Comparison of ENCODE assay signal across 16 mouse cellular contexts in genomic region chr4:133054530-133054929, GRCm38 (mm10). TPM values are rescaled to one million over a fixed set of nuclear protein-coding genes. Genes with fewer than 3 reads are reported as not detected.
A peak's percentile ranks its signal among the peaks of the same experiment; 100 is the strongest.
DNase-seq lines count a peak whose midpoint lies in the region; ATAC-seq and TF ChIP-seq lines count a peak whose summit lies in the region.
"Had no signal": no experiment of that assay in that cellular context is flagged by ENCODE, and none has a peak within 500 bp of the region (broad histone marks: within the 10 kb centered on the region; RNA-seq: fewer than 3 reads in every experiment).

No protein-coding gene starts in this region.

- no peak for DNase-seq in heart, postnatal 14 days
- DNase-seq in lung, embryonic 14.5 days, result no peak
- no peak for DNase-seq in lung, postnatal 36 days
- no peak for DNase-seq in thymus, adult 18-20 months
- no peak for DNase-seq in cerebellum, adult 11-12 months
- DNase-seq: B cell, adult 2 months; kidney, postnatal 4 days; layer of hippocampus, postnatal 36 days; lung, postnatal 14 days; midbrain, embryonic 14.5 days had no signal

- WGBS in heart, embryonic 13.5 days, result 74% methylated on average over 6 of the region's 6 CpGs
- WGBS in lung, embryonic 14.5 days, result 69% methylated on average over 6 of the region's 6 CpGs
- WGBS in embryonic facial prominence, embryonic 13.5 days, result 75% methylated on average over 6 of the region's 6 CpGs
- WGBS in small intestine, adult 2 months, result 79% methylated on average over 6 of the region's 6 CpGs

- H3K4me2 ChIP-seq in heart, embryonic 13.5 days, result no peak overlapping the region
- H3K4me2 ChIP-seq in lung, embryonic 14.5 days, result no peak overlapping the region
- no peak overlapping the region for H3K4me2 ChIP-seq in embryonic facial prominence, embryonic 13.5 days
- H3K4me2 ChIP-seq: hindbrain, embryonic 15.5 days; neural tube, embryonic 12.5 days had no signal

- TF ChIP-seq POLR2A in small intestine, adult 2 months (IDR thresholded peaks at IDR 0.05; ENCODE audit: low read depth, low read length), result no peak

- peaks cover 99% of the 10 kb centered on the region for H3K4me1 ChIP-seq in heart, embryonic 13.5 days
- H3K4me1 ChIP-seq in lung, embryonic 14.5 days (ENCODE audit: insufficient read depth), result peaks cover 50% of the 10 kb centered on the region
- H3K4me1 ChIP-seq in embryonic facial prominence, embryonic 13.5 days, result peaks cover 99% of the 10 kb centered on the region
- H3K4me1 ChIP-seq in small intestine, adult 2 months (ENCODE audit: control insufficient read depth, insufficient read depth, insufficient read length, low read length), result peaks cover 49% of the 10 kb centered on the region

- intact Hi-C loops in heart, postnatal 14 days (cut with DNase I), result loop anchor here (2.0 kb wide), 1 partner anchor 14 kb away; no protein-coding TSS in a partner anchor

- no peak for ATAC-seq in heart, embryonic 13.5 days (ENCODE audit: extremely low read depth, insufficient number of reproducible peaks, low FRiP score, low TSS enrichment)
- ATAC-seq in lung, embryonic 14.5 days (ENCODE audit: insufficient read depth), result no peak
- ATAC-seq in embryonic facial prominence, embryonic 13.5 days (ENCODE audit: insufficient number of reproducible peaks, insufficient read depth, low FRiP score, low TSS enrichment, low read depth), result no peak
- ATAC-seq: forebrain, embryonic 16.5 days had no signal

- no peak for TF ChIP-seq CTCF in lung, embryonic 14.5 days (IDR thresholded peaks at IDR 0.05; ENCODE audit: low read depth)
- no peak for TF ChIP-seq CTCF in small intestine, adult 2 months (IDR thresholded peaks at IDR 0.05; ENCODE audit: extremely low read depth, insufficient read length, insufficient replicate concordance, low read depth, low read length)

- peaks cover 26% of the 10 kb centered on the region for H3K36me3 ChIP-seq in heart, embryonic 13.5 days
- peaks cover 24% of the 10 kb centered on the region; the same call in 1 of the 2 replicates for H3K36me3 ChIP-seq in lung, embryonic 14.5 days (ENCODE audit: insufficient read depth)
- H3K36me3 ChIP-seq in embryonic facial prominence, embryonic 13.5 days, result peaks cover 30% of the 10 kb centered on the region
- H3K36me3 ChIP-seq in small intestine, adult 2 months (ENCODE audit: control insufficient read depth, insufficient read depth, low read length), result no peaks in the 10 kb centered on the region
- H3K36me3 ChIP-seq: hindbrain, embryonic 15.5 days had no signal

- peak overlapping the region; percentile 91 for H3K27ac ChIP-seq in heart, embryonic 13.5 days (replicated peaks)
- H3K27ac ChIP-seq in lung, embryonic 14.5 days (ENCODE audit: low read depth), result peak overlapping the region; percentile 94; the same call in 1 of the 2 replicates
- peak overlapping the region; percentile 85 for H3K27ac ChIP-seq in embryonic facial prominence, embryonic 13.5 days
- H3K27ac ChIP-seq in small intestine, adult 2 months (ENCODE audit: insufficient read depth, low read depth, low read length), result 0 out of 2 replicates have a peak overlapping the region, but pooled peaks have one; percentile 96
- H3K27ac ChIP-seq: hindbrain, embryonic 15.5 days; neural tube, embryonic 12.5 days had no signal

- H3K9me3 ChIP-seq in heart, embryonic 13.5 days, result no peaks in the 10 kb centered on the region
- no peaks in the 10 kb centered on the region for H3K9me3 ChIP-seq in lung, embryonic 14.5 days (ENCODE audit: low read depth, low read length)
- no peaks in the 10 kb centered on the region for H3K9me3 ChIP-seq in embryonic facial prominence, embryonic 13.5 days
- H3K9me3 ChIP-seq: hindbrain, embryonic 15.5 days; neural tube, embryonic 12.5 days had no signal

- no peak overlapping the region for H3K9ac ChIP-seq in heart, embryonic 13.5 days
- H3K9ac ChIP-seq in lung, embryonic 14.5 days, result no peak overlapping the region
- 0 out of 2 replicates have a peak overlapping the region, but pooled peaks have one; percentile 16 for H3K9ac ChIP-seq in embryonic facial prominence, embryonic 13.5 days
- H3K9ac ChIP-seq: hindbrain, embryonic 15.5 days; neural tube, embryonic 12.5 days had no signal

- no peak overlapping the region for H3K4me3 ChIP-seq in heart, embryonic 13.5 days
- H3K4me3 ChIP-seq in lung, embryonic 14.5 days (ENCODE audit: low read depth, low read length), result no peak overlapping the region
- H3K4me3 ChIP-seq in embryonic facial prominence, embryonic 13.5 days, result no peak overlapping the region
- no peak overlapping the region for H3K4me3 ChIP-seq in small intestine, adult 2 months (ENCODE audit: low read depth, low read length)
- H3K4me3 ChIP-seq: hindbrain, embryonic 15.5 days; neural tube, embryonic 12.5 days had no signal

- H3K27me3 ChIP-seq in heart, embryonic 13.5 days (replicated peaks), result no peaks in the 10 kb centered on the region
- H3K27me3 ChIP-seq in lung, embryonic 14.5 days (ENCODE audit: insufficient read depth, low read length), result no peaks in the 10 kb centered on the region
- no peaks in the 10 kb centered on the region for H3K27me3 ChIP-seq in embryonic facial prominence, embryonic 13.5 days
- H3K27me3 ChIP-seq in small intestine, adult 2 months (ENCODE audit: control insufficient read depth, insufficient read depth, low read length), result no peaks in the 10 kb centered on the region
- H3K27me3 ChIP-seq: hindbrain, embryonic 15.5 days; neural tube, embryonic 12.5 days had no signal

RNA-seq across cellular contexts. Expression of gene Ahdc1, which starts 43.5 kb away (rescaled TPM):
- 6.5 and 6.9 TPM in 2 replicates for polyA plus RNA-seq in heart, embryonic 13.5 days (2015; fragmentation: Nextera tagmentation; extraction: Ambion mirVana)
- total RNA-seq in heart, postnatal 14 days (2021), result 10 to 100 TPM; 55.2 to 59.1 TPM
- polyA plus RNA-seq in lung, embryonic 14.5 days (2014; fragmentation: Nextera tagmentation; extraction: Ambion mirVana), result 10.2 and 10.5 TPM in 2 replicates
- 12.8 and 14.3 TPM in 2 replicates for polyA plus RNA-seq in embryonic facial prominence, embryonic 13.5 days (2015; fragmentation: Nextera tagmentation; extraction: Ambion mirVana)
- polyA plus RNA-seq in small intestine, adult 2 months (2012; rRNA removed), result 13.8 and 23.7 TPM in 2 replicates
